Mouse (Mus musculus) embryonic facial prominence, embryonic 12.5 days (tissue): ENCODE data around the gene Brap. TPM values are rescaled to one million over a fixed set of nuclear protein-coding genes. Genes with fewer than 3 reads are reported as not detected.
"Not testable (repeated sequence)": the region's sequence is repeated elsewhere in the genome, so short reads cannot be mapped to it uniquely, and the experiment has no call there.

ENCODE experiments used
- ATAC-seq: fragments of 200-750 bp; cut with Nextera tagmentation; 2 replicates; pipeline ENCODE4 v1.8.0; 2017; ENCODE audit not compliant: insufficient number of reproducible peaks, insufficient read depth, low FRiP score, low TSS enrichment
- H3K27ac ChIP-seq: fragments of 300-500 bp; sonication (generic); 2 replicates; pipeline ENCODE4 v1.5.1; 2016; ENCODE audit warnings: mild to moderate bottlenecking
- H3K27me3 ChIP-seq: fragments of 300-500 bp; sonication (generic); 2 replicates; pipeline ENCODE4 v1.6.1; 2016; ENCODE audit warnings: mild to moderate bottlenecking, moderate library complexity
- H3K36me3 ChIP-seq: fragments of 300-500 bp; sonication (generic); 2 replicates; pipeline ENCODE4 v1.6.1; 2016; ENCODE audit warnings: mild to moderate bottlenecking
- H3K4me1 ChIP-seq: fragments of 300-500 bp; sonication (generic); 2 replicates; pipeline ENCODE4 v1.6.1; 2016
- H3K4me2 ChIP-seq: fragments of 300-500 bp; sonication (generic); replicated peaks from 2 replicates; pipeline ENCODE4 v1.6.1; 2016; ENCODE audit warnings: mild to moderate bottlenecking, moderate library complexity
- H3K4me3 ChIP-seq: fragments of 300-500 bp; sonication (generic); 2 replicates; pipeline ENCODE4 v1.5.1; 2016; ENCODE audit warnings: mild to moderate bottlenecking
- H3K9ac ChIP-seq: fragments of 300-500 bp; sonication (generic); 2 replicates; pipeline ENCODE4 v1.6.1; 2016; ENCODE audit warnings: mild to moderate bottlenecking, moderate library complexity
- H3K9me3 ChIP-seq: fragments of 300-500 bp; sonication (generic); 2 replicates; pipeline ENCODE4 v1.6.1; 2016; ENCODE audit warnings: mild to moderate bottlenecking, moderate library complexity
- WGBS: fragments of 180-500 bp; shearing (Covaris S2); methylation state at CpG from one replicate; pipeline ENCODE4 v1.1.7; 2016; 5-methylcytosine and 5-hydroxymethylcytosine counted together
- polyA plus RNA-seq: library from polyadenylated mRNA; unstranded; fragments of >200 nt; fragmentation: Nextera tagmentation; extraction: Ambion mirVana; gene quantifications from 2 replicates; pipeline ENCODE4 v1.2.1, GENCODE M21; 2016

Brap gene
- polyA plus RNA-seq, 1 experiment from 2014 or later: 47.7 TPM

DNA sequence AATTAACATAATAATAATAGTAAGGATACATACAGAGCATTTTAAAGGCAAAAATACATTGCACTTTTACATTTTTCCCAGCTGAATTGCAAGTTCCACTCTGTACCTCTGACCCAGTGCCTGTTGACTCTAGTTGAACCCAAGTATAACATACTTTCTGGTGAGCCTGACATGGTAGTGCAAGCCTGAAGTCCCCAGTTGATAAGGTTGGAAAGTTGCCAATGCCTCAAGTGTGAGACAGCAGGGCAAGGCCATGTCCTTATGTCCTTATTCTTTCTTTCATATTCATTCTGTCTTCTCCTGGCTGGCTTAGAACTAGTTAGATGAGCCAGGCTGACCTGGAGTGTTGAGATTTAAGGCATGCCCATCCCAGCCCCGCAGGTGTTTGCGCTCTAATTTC, 21.9 kb downstream of the Brap start:
- whole genome bisulfite sequencing: 95% methylated on average over 2 of the region's 2 CpGs
- no peaks in the 10 kb centered on the region for H3K27me3 ChIP-seq
- H3K4me2 ChIP-seq: no peak overlapping the region
- no peak for ATAC-seq
- H3K27ac ChIP-seq: no peak overlapping the region
- H3K4me3 ChIP-seq: no peak overlapping the region
- H3K4me1 ChIP-seq: no peaks in the 10 kb centered on the region
- no peak overlapping the region for H3K9ac ChIP-seq
- no peaks in the 10 kb centered on the region for H3K9me3 ChIP-seq
- H3K36me3 ChIP-seq: peaks cover 89% of the 10 kb centered on the region

DNA sequence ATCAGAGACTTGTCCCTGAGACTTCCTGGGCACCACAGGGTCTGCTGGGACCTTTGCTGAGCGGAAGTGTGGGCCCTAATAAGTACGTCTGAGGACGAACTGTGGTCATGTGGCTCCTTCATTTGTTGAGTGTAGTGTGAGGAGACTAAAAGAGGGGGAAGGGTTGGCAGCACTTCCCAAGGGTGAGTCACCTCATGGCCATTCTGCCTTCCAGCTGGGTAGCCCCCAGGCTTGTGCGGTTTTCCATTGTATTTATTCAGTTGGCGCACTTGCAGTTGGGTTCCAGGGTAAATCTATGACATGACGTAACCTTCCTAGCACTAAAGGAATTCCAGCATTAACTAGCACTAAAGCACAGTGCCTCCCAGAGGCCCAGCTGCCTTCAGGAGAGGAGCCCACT, 25.1 kb downstream of the Brap start:
- H3K27me3 ChIP-seq: no peaks in the 10 kb centered on the region
- no peaks in the 10 kb centered on the region for H3K4me1 ChIP-seq
- no peak overlapping the region for H3K4me3 ChIP-seq
- H3K36me3 ChIP-seq: peaks cover 61% of the 10 kb centered on the region
- no peak for ATAC-seq
- H3K4me2 ChIP-seq: no peak overlapping the region
- WGBS: 92% methylated on average over 6 of the region's 6 CpGs
- no peak overlapping the region for H3K9ac ChIP-seq
- no peaks in the 10 kb centered on the region for H3K9me3 ChIP-seq
- no peak overlapping the region for H3K27ac ChIP-seq

DNA sequence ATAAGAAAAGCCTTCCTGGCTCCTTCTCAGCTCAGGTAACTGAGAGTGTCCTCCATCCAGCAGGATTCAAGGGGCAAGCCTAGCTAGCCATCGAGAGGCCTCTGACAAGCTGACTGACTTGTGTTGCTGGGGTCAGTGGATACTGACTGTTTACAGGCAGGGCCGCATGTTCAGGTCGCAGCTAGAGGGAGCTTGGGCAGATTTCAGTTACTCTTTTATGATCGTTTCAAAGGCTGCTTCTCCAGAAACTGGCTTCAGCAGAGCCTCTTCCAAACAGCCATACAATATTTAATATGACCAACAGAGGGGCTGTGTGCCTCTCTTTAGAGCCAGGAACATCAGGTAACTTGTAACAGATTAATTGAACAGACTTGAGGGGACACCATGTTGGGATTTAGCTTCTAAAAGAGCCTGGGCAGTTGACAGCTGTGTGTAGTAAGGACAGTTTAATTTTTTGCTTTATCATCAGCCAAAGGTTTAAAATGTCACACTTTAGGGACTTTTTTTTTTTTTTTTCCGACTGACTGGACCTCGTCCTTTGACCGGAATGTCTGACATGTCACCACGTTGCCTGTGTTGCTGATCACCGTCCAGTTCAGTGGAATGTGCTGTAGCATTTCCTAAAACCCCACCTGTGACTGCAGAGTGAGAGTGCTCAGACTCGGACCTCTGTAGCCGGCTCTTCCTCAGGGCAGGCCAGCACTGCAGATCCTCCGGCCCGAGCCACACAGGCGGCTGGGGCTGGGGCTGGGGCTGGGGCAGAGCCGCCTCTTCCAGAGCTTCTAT, 25.9 kb downstream of the Brap start:
- Histone ChIP-seq H3K9me3 (no peaks in the 10 kb centered on the region), H3K4me2 (no peak overlapping the region), H3K4me1 (no peaks in the 10 kb centered on the region), H3K9ac (no peak overlapping the region), H3K27ac (no peak overlapping the region), H3K36me3 (peaks cover 57% of the 10 kb centered on the region), H3K4me3 (no peak overlapping the region), H3K27me3 (no peaks in the 10 kb centered on the region)
- no peak for ATAC-seq
- WGBS: 76% methylated on average over 15 of the region's 15 CpGs

DNA sequence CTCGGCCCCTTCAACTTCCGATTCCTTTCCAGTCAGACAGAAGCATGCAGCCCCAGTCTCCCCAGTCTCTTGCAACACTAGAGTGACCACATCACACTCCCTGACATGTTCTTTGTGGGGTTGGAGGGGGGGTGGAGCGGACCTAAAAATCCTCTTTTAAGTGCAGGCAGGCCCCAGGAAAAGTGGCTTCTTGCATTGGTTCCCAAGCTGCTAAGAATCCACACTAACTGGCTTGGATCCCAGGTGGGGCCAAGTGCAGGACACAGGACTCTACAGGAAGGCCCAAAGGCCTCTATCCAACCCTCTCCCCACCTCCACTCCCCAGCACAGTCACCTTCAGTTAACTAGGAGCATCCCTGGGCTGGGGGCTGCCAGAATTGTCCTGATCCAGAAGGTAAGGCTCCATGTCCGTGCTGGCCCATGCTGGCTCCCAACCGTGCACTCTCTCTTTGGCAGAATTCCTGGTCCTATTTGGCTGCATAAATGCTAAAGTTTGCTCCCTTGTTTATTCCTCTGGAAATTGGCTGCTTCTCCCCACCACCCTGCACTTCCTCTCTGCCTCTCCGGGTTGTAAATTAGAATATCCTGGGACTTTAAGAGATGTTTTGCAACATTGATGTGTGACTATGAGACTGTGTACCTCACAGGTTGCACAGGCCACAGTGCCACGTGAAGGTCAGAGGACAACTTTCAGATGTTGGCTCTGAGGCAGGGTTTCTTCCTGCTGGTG, 30.3 kb downstream of the Brap start:
- H3K4me1 ChIP-seq: no peaks in the 10 kb centered on the region
- no peak overlapping the region for H3K4me3 ChIP-seq
- H3K4me2 ChIP-seq: no peak overlapping the region
- no peaks in the 10 kb centered on the region for H3K27me3 ChIP-seq
- H3K27ac ChIP-seq: no peak overlapping the region
- H3K9me3 ChIP-seq: no peaks in the 10 kb centered on the region
- no peak overlapping the region for H3K9ac ChIP-seq
- ATAC-seq: no peak
- 80% methylated on average over 7 of the region's 7 CpGs for WGBS
- H3K36me3 ChIP-seq: peaks cover 18% of the 10 kb centered on the region

DNA sequence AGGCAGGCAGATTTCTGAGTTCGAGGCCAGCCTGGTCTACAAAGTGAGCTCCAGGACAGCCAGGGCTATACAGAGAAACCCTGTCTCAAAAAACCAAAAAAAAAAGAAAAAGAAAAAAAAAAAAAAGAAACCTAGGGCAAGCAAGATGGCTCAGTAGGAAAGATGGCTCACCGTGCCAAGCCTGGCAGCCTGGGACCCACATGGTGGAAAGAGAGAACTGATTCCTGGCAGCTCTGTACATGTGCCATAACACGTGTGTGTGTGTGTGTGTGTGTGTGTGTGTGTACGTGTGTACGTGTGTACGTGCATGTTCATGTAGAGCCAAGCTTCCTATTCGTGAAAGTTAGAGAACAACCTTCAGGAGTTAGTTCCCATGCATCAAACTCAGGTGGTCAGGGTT, 31.1 kb downstream of the Brap start:
- 91% methylated on average over 7 of the region's 7 CpGs for WGBS
- H3K4me3 ChIP-seq, H3K4me1 ChIP-seq, H3K4me2 ChIP-seq, H3K9ac ChIP-seq, ATAC-seq, H3K27me3 ChIP-seq, H3K9me3 ChIP-seq, H3K27ac ChIP-seq: not testable (repeated sequence)
- peaks cover 11% of the 10 kb centered on the region for H3K36me3 ChIP-seq

DNA sequence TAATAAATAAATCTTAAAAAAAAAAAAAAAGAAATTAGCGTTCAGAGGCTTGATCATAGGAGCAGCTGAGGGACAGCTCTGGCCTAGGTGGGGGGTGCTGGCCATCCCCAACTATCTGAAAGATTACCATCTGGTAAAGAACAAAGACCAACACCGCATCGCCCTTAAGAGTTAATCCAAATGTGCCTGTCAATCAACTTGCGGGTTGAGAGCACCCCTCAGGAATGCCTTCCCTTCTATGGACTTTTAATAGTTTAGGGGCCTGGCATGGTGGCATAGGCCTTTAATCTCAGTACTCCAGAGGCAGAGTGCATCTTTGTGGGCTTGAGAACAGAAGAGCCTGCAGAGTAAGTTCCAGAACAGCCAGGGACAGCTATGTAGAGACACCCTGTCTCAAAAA, 32.5 kb downstream of the Brap start:
- 71% methylated on average over 4 of the region's 4 CpGs for WGBS
- Histone ChIP-seq H3K27ac (no peak overlapping the region), H3K4me3 (no peak overlapping the region), H3K4me1 (no peaks in the 10 kb centered on the region), H3K9me3 (no peaks in the 10 kb centered on the region), H3K4me2 (no peak overlapping the region), H3K36me3 (no peaks in the 10 kb centered on the region), H3K27me3 (no peaks in the 10 kb centered on the region), H3K9ac (no peak overlapping the region)
- ATAC-seq: no peak

DNA sequence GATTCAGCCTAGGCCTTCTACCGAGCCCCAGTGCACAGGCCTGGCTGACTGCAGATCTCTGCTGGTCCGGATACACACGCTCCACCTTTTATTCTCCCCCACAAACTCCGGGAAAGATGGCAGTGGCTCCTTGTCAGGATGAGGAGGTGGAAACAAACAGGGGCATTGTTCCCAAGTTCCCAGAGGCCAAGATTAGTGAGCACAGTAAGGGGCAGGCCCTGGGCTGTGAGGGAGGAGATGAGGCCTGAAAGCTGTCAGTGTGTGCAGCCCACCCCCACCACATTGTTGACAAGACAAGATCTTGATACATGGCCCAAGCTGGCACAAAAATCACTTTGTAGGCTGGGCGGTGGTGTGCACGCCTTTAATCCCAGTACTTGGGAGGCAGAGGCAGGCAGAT, 36.4 kb downstream of the Brap start:
- H3K9ac ChIP-seq: no peak overlapping the region
- H3K4me2 ChIP-seq: no peak overlapping the region
- no peaks in the 10 kb centered on the region for H3K9me3 ChIP-seq
- H3K4me3 ChIP-seq: no peak overlapping the region
- no peaks in the 10 kb centered on the region for H3K27me3 ChIP-seq
- no peak overlapping the region for H3K27ac ChIP-seq
- H3K4me1 ChIP-seq: no peaks in the 10 kb centered on the region
- WGBS: 35% methylated on average over 6 of the region's 6 CpGs
- no peak for ATAC-seq
- no peaks in the 10 kb centered on the region for H3K36me3 ChIP-seq

DNA sequence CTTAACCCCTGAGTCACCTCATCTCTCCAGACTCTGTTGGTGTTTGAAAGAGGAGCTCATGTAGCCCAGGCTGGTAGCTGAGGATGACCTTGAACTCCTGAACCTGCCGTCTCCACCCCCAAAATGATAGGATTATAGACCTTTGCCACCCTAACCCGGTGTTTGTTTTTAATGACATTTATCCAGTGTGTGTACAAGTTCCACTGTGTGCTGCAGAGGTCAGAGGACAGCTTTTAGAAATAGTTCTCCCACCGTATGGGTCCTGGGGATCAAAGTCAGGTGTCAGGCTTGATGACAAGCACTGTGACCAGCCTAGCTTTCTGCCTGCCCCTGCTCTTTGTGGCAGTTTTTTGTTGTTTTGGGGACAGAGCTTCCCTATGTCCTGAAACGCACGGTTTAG, 39.5 kb downstream of the Brap start:
- Histone ChIP-seq H3K36me3 (no peaks in the 10 kb centered on the region), H3K27me3 (no peaks in the 10 kb centered on the region), H3K27ac (no peak overlapping the region), H3K4me2 (no peak overlapping the region), H3K9ac (no peak overlapping the region), H3K4me1 (peaks cover 7% of the 10 kb centered on the region), H3K9me3 (no peaks in the 10 kb centered on the region), H3K4me3 (no peak overlapping the region)
- no peak for ATAC-seq
- WGBS: 45% methylated on average over 5 of the region's 5 CpGs

DNA sequence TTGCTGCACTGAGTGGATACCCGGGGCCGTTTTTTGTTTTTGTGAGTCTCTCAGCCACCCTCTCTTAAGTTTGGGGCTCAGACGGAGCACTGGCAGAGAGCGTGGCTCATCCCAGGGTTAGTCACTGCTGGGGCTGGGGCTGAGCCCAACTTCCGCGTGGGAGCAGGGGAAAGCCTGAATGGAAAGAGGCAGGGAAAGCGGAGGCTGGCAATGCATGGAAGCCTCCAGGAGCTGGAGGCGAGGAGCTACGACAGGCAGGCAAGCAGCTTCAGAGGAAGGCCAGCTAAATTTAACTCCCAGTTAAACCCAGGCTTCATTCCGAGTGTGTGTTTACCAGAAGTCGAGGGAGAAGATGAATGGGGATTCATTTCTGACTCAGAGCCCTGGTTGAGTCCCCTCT, 40.1 kb downstream of the Brap start:
- no peak overlapping the region for H3K4me2 ChIP-seq
- WGBS: 20% methylated on average over 11 of the region's 11 CpGs
- H3K36me3 ChIP-seq: no peaks in the 10 kb centered on the region
- peaks cover 11% of the 10 kb centered on the region for H3K4me1 ChIP-seq
- no peak overlapping the region for H3K27ac ChIP-seq
- no peaks in the 10 kb centered on the region for H3K9me3 ChIP-seq
- no peaks in the 10 kb centered on the region for H3K27me3 ChIP-seq
- H3K9ac ChIP-seq: no peak overlapping the region
- no peak overlapping the region for H3K4me3 ChIP-seq
- no peak for ATAC-seq

DNA sequence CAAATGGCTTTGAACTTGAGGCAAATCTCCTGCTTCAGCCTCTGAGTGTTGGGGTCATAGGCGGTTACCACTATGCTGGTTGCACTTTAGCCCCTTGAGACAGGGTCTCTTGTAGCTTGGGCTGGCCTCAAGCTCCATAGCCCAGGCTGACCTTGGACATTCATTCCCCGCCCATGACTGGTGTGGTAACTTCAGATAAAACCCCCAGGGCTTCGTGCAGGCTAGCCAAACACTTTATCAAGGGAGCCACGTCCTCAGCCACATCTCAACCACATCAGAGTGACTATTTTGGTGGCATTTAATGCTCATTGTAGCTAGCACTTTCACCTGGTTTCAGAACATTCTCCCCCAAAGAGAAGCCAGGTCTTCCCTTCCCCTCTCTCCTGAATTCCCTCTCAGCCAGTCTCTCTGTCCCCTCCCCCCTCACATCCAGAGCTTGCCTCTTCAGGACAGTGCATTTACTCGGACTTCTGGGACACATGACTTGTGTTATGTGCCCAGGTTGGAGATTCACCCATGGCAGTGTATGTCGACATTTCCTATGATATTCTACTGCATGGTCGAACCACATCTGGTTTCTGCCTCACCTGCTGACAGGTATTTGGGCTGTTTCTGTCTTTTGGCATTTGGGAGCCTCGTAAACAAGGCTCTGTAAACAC, 40.9 kb downstream of the Brap start:
- Histone ChIP-seq H3K4me3 (no peak overlapping the region), H3K9ac (no peak overlapping the region), H3K4me1 (peaks cover 11% of the 10 kb centered on the region), H3K9me3 (no peaks in the 10 kb centered on the region), H3K27ac (no peak overlapping the region), H3K4me2 (no peak overlapping the region), H3K27me3 (no peaks in the 10 kb centered on the region), H3K36me3 (no peaks in the 10 kb centered on the region)
- 57% methylated on average over 8 of the region's 8 CpGs for WGBS
- ATAC-seq: no peak

DNA sequence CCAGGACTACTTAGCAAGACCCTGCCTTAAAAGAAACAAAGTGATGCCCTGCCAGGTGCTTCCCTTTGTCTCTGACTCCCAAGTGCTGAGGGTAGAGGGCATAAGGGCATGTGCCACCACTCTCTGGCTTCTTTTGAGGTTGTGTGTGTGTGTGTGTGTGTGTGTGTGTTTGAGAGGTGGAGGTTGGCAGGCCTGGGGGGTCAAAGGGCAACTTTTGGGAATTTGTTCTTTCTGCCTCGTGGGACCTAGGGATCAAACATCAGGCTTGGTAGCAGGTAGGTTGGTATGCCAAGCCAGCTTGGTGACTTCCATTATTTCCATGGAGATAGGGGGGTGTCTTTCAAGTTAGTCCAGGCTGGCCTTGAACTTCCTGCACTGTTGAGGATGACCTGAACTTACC, 43.0 kb downstream of the Brap start:
- H3K4me2 ChIP-seq: no peak overlapping the region
- H3K9me3 ChIP-seq: no peaks in the 10 kb centered on the region
- no peaks in the 10 kb centered on the region for H3K27me3 ChIP-seq
- H3K27ac ChIP-seq: no peak overlapping the region
- no peak overlapping the region for H3K4me3 ChIP-seq
- H3K9ac ChIP-seq: no peak overlapping the region
- peaks cover 11% of the 10 kb centered on the region for H3K4me1 ChIP-seq
- no peaks in the 10 kb centered on the region for H3K36me3 ChIP-seq
- ATAC-seq: no peak
- 65% methylated on average over 1 of the region's 1 CpGs for WGBS
